Mouse (Mus musculus) embryonic fibroblast, embryonic 13.5 days (primary cell): ENCODE results near the gene Tas2r138. TPM values are rescaled to one million over a fixed set of nuclear protein-coding genes. Genes with fewer than 3 reads are reported as not detected.
"Not testable (repeated sequence)": the region's sequence is repeated elsewhere in the genome, so short reads cannot be mapped to it uniquely, and the experiment has no call there.

ENCODE experiments used
- H3K27ac ChIP-seq: 2 replicates; pipeline ENCODE4 v1.5.1; 2012; ENCODE audit warnings: low read length, control low read depth, inconsistent platforms; ENCODE audit not compliant: insufficient read depth
- H3K4me1 ChIP-seq: 2 replicates; pipeline ENCODE4 v1.6.1; 2011; ENCODE audit warnings: low read length; ENCODE audit not compliant: control insufficient read depth, insufficient read depth
- H3K4me3 ChIP-seq: 2 replicates; pipeline ENCODE4 v1.5.1; 2011; ENCODE audit warnings: mild to moderate bottlenecking, control low read depth, low read length; ENCODE audit not compliant: insufficient read depth
- CTCF ChIP-seq: IDR thresholded peaks from 2 replicates; pipeline ENCODE4 v1.5.1; 2011; ENCODE audit warnings: mild to moderate bottlenecking, control low read depth, low read length, moderate library complexity, borderline replicate concordance; ENCODE audit not compliant: insufficient read depth
- POLR2A ChIP-seq: IDR thresholded peaks from 2 replicates; pipeline ENCODE4 v1.6.1; 2011; ENCODE audit warnings: low read depth, mild to moderate bottlenecking, control low read depth, low read length, moderate library complexity
- polyA plus RNA-seq: library from polyadenylated mRNA; stranded (reverse); fragments of >200 nt; gene quantifications from 2 replicates; pipeline ENCODE4 v1.2.4, GENCODE M21; 2011; ENCODE audit warnings: low read depth; ENCODE audit not compliant: missing spikeins, insufficient read length

Gene Tas2r138
- polyA plus RNA-seq, 1 experiment = not detected

DNA sequence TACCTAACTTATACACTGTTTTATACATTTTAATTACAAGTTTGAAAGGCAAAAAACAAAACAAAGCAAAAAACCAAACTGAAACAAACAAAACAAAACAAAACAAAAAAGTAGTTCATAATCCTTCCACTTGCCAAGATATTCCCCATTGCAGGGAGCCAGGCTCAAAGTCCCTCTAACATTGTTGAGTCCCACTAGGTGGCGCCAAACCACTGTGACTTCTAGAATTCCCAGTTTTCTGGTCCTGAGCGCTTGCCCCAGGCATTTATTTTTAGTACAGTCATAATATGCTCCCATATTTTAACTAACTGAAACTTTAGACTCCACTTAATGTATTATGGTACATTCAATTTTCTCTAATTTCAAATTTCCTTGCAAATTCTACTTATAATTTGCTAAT, 4.9 kb upstream of the Tas2r138 start:
- H3K4me1 ChIP-seq = no peaks in the 10 kb centered on the region
- no peak overlapping the region for H3K27ac ChIP-seq
- H3K4me3 ChIP-seq = no peak overlapping the region
- TF ChIP-seq POLR2A (no peak), CTCF (peak; percentile 34; the same call in 1 of the 2 replicates)

DNA sequence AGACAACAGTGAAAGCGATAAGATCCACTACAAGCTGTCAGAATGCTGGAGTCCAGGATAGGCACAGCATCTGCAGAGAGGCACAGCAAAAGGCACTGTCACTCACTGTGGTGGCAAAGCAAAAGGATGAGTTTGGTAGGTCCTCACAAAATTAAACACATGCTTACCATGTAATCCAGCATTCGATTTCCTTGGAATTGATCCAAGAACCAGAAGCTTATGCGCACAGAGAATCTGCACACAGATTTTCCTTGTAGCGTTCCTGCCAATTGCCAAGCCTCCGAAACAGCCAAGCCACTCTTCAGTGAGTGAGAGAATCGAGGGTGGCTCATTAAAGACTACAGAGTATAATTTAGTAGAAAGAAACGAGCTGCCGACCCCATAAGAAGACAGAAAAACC, 2.9 kb downstream of the Tas2r138 start:
- Histone ChIP-seq H3K27ac (no peak overlapping the region), H3K4me1 (no peaks in the 10 kb centered on the region; the same call in 1 of the 2 replicates), H3K4me3 (no peak overlapping the region)
- TF ChIP-seq CTCF (no peak), POLR2A (no peak)

DNA sequence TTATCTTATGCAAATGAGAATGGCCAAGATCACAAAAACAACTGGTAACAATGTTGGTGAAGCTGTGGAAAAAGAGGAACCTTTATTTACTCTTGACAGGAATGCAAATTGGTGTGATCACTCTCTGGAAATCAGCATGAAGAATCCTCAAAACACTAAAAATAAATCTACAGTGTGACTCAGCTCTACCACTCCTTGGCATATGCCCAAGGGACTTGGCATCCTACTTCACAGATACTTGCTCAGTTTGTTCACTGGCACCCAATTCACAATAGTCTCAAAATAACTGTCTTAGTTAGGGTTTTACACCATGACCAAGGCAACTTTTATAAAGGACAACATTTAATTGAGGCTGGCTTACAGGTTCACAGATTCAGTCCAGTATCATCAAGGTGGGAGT, 5.7 kb downstream of the Tas2r138 start:
- Histone ChIP-seq H3K4me3 (no peak overlapping the region), H3K4me1 (no peaks in the 10 kb centered on the region; the same call in 1 of the 2 replicates), H3K27ac (no peak overlapping the region)
- TF ChIP-seq CTCF (no peak), POLR2A (no peak)

DNA sequence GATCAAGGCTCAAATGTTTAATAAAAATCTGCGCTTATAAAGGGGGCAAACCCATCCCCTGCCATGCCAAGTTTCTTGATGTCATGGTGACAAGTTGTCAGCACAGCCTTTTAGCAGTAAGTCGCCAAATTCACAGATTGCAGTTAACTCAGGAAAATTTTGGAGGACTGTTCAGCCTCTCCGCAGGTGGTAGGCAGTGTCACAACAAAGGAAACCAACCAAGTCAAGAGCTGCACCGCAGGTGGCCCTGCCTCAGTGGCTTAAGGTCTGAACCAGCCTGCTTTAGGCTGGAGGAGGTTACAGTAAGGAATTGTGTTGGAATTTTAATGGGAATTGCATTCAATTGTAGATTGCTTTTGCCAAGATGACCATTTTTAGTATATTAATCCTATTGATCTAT, 14.6 kb downstream of the Tas2r138 start:
- H3K4me3 ChIP-seq, H3K4me1 ChIP-seq, H3K27ac ChIP-seq: not testable (repeated sequence)

DNA sequence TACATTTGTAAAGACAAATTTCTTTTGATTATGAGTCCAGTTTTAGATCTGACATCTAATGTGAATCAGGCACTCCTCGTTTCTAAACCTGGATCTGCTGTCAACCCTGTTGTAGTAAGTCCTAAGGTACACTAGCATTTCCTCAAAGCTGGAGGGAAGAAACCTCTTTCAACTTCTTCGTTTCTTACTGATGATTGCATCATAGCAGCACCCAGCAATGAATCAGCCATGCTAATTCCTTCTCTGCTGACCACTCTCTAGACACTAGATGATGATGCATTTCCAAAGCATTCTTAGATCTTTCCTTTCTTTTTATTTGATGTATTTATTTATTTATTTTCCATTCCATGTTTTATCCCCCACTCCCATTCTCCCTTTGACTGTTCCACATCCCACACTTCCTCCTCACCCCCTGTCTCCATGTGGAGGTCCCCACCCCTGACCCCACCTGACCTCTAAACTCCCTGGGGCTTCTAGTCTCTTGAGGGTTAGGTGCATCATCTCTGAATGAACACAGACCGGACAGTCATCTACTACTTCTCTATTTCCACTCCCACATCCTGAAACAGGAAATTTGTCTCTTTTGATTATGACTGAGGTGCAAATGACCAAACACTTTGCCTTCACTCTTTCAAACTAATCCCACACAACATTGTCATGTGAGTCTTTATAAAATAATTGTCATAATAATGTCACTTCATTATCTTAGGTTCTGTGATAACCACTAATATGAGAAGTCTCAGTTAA, 18.1 kb downstream of the Tas2r138 start:
- TF ChIP-seq CTCF (no peak), POLR2A (no peak)
- Histone ChIP-seq H3K27ac (no peak overlapping the region; the same call in 1 of the 2 replicates), H3K4me3 (no peak overlapping the region), H3K4me1 (no peaks in the 10 kb centered on the region)

DNA sequence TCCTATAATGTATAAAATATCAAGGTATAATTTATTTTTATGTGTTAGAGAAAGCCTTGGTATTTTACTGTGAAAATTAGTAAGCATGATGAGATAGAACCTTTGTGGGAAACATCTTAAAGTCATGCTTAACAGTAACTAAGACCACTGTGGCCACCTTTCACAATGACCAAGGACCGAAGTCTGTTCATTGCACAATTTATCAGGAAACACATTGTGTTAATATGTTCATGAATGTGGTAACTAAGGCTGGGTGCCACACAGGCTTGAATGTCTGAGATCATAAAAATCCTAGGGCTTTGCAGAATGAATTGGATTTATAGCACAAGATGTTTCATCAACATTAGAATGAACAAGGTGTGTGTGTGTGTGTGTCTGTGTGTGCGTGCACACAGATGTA, 24.8 kb downstream of the Tas2r138 start:
- Histone ChIP-seq H3K4me3 (no peak overlapping the region), H3K4me1 (no peaks in the 10 kb centered on the region), H3K27ac (no peak overlapping the region)
- TF ChIP-seq POLR2A (no peak), CTCF (no peak)

DNA sequence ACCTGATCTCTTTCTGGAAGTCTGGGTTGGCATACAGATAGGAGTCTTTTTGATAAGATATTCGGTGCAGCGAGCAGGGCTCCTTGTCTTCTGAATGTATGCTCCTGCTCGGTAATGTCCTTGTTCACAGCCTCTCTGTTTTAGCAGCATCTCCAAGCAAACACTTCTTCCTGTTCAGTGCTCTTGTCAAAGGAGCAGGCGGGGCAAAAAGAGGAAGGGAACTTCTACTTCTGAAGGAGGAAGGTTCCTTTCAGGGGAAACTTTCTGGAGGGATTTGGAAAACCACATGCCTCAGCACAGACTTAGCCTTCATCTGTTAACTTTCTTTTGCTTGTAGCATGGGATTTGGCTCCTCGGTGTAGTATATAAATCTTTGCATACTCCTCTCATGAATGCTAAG, 27.5 kb downstream of the Tas2r138 start, which contains the start of gene Clec5a:
Clec5a (minus strand) TSS at position 177 of the 400 bp plus-strand sequence.
- no peak within 1 kb of the TSS for H3K4me3 ChIP-seq
- no peak within 1 kb of the TSS for H3K27ac ChIP-seq
- no peaks in the 10 kb centered on the region for H3K4me1 ChIP-seq
- no peak for TF ChIP-seq CTCF
- no peak for TF ChIP-seq POLR2A

DNA sequence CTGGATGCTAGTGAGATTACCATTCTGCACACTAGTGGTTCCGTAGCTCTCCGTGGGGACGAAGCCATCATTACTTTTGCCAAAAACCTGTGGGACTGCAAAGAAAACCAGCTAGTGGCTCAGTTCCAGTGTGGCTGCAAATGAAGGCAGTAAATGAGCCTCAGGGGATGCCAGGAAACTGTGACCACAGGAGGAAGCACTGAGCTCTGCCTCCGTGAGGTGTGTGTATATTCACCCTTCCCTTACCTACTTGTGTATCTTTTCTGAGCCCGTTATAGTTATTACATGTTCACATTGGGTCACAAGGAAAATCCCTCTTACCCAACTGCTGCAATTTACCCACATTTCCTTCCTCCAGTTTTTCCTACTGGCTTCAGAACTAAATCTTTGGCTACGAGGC, 28.8 kb downstream of the Tas2r138 start:
- no peak overlapping the region for H3K4me3 ChIP-seq
- H3K4me1 ChIP-seq = no peaks in the 10 kb centered on the region
- H3K27ac ChIP-seq = no peak overlapping the region
- no peak for TF ChIP-seq CTCF
- no peak for TF ChIP-seq POLR2A

DNA sequence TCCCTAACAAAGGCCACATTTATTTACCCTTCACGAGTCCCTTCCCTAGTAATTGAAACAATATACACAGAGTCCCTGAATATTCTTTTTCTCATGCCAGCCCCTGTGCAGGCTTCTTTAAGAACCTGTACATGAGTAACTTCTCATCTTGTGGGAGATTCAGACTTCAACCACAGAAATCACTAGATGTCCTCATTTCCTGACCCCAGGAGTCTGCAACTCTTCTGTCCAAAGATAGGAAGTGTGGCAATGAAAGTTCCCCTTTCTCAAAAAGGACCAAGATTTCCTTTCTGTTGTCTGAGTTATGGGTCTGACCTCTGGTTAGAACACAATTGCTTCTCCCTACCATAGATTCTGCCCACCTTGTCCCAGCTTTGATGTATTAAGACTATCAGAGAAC, 36.8 kb downstream of the Tas2r138 start:
- no peaks in the 10 kb centered on the region for H3K4me1 ChIP-seq
- no peak overlapping the region for H3K4me3 ChIP-seq
- H3K27ac ChIP-seq = no peak overlapping the region
- TF ChIP-seq POLR2A (no peak), CTCF (no peak)

DNA sequence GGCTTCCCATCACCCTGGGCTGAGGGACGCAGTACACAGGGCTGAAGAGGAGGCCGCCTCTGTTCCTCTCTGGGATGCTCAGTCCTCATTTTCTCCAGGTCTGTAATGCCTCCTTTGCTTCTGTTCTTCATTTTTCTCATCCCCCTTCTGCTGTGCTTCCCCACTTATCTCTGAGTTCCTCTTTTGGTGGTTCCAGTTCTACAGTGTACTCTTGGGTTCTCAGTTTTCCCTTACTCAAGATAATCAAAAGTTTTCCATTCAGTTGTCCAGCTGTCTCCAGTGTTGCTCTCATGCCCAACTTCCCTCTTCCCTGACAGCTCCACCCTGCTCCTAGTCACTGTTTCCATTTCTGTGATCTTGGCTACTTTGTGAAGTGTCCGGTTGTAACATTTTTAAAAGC, 39.5 kb downstream of the Tas2r138 start:
- Histone ChIP-seq H3K4me1 (no peaks in the 10 kb centered on the region), H3K27ac (no peak overlapping the region), H3K4me3 (no peak overlapping the region)
- TF ChIP-seq CTCF (no peak), POLR2A (no peak)
